Mouse (Mus musculus) erythroblast, embryonic 14.5 days (primary cell): ENCODE results near the gene Slc35a3.

ENCODE experiments used
- GATA1 ChIP-seq: IDR thresholded peaks from 2 replicates; pipeline ENCODE4 v1.6.1; 2012; ENCODE audit warnings: low read length, inconsistent platforms, mixed read lengths
- TAL1 ChIP-seq: IDR thresholded peaks from 3 replicates; pipeline ENCODE4 v1.6.1; 2012; ENCODE audit warnings: low read length, inconsistent platforms, mixed read lengths

GRCm38 (mm10) chr3:116622641-116623040 is 90.0 kb downstream of the Slc35a3 start:
- TF ChIP-seq TAL1 (no peak), GATA1 (no peak)
